In the genomic region with DNA sequence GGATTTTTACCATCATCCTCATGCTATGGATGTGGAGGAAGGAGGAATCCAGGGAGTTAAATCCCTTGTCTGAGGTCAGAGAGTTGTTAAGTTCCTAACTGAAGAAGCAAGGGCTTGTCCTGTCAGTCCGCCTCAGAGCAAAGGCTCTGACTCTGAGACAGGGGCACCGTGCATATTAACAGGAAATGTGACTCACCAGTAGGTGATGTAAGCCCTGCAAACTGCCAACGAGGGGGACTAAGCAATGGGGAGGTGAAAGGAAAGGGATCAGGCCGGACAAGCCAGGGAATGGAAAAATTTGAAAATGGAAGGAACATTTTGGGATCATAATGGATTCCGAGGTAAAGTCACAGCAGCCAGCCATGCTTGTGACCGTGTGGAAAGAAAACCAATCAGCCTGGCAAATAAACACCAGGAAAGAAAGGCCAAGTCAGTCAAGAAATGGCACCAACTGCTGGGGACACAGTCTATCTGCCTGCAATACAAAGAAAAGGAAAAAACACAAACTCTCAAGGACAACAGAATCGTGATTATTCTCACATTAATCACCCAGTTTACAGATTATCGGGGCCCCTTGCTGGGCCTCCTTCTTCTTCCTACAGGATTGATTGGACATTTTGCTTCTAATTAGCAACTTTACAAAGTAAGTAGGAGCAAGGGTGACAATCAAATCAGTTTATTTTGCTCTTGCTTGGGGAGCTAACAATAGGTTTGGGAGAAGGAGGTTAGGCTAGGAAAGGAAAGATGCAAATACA, we compare ENCODE assay signal across 8 mouse cellular contexts.
DNase-seq lines count a peak whose midpoint lies in the region; ATAC-seq and TF ChIP-seq lines count a peak whose summit lies in the region.

No protein-coding gene starts in this region.

- WGBS in liver, postnatal 0 days (ENCODE audit: insufficient replicate concordance), result 42% methylated on average over 8 of the region's 8 CpGs
- 36% methylated on average over 8 of the region's 8 CpGs for WGBS in heart, embryonic 12.5 days
- 50% methylated on average over 8 of the region's 8 CpGs for WGBS in midbrain, embryonic 14.5 days

- H3K27ac ChIP-seq in liver, postnatal 0 days (ENCODE audit: low read depth), result no peak overlapping the region
- peak overlapping the region; percentile 36 for H3K27ac ChIP-seq in heart, embryonic 12.5 days (ENCODE audit: poor library complexity, severe bottlenecking)
- H3K27ac ChIP-seq in midbrain, embryonic 14.5 days (replicated peaks; ENCODE audit: low read depth, low read length), result no peak overlapping the region

- H3K27me3 ChIP-seq in liver, postnatal 0 days (ENCODE audit: insufficient read depth, low read length), result no peaks in the 10 kb centered on the region
- no peaks in the 10 kb centered on the region for H3K27me3 ChIP-seq in heart, embryonic 12.5 days (replicated peaks)
- H3K27me3 ChIP-seq in midbrain, embryonic 14.5 days (ENCODE audit: control insufficient read depth, insufficient read depth, low read length), result no peaks in the 10 kb centered on the region

- no peak for TF ChIP-seq EP300 in liver, postnatal 0 days (IDR thresholded peaks at IDR 0.05; ENCODE audit: low read depth)

- H3K36me3 ChIP-seq in liver, postnatal 0 days (replicated peaks; ENCODE audit: insufficient read depth, low read length), result no peaks in the 10 kb centered on the region
- H3K36me3 ChIP-seq in heart, embryonic 12.5 days, result no peaks in the 10 kb centered on the region
- H3K36me3 ChIP-seq in midbrain, embryonic 14.5 days (ENCODE audit: control insufficient read depth, insufficient read depth, low read length), result no peaks in the 10 kb centered on the region

- no peak for TF ChIP-seq CTCF in liver, postnatal 0 days (IDR thresholded peaks at IDR 0.05; ENCODE audit: low read depth)

- H3K4me2 ChIP-seq in liver, postnatal 0 days (ENCODE audit: low read depth, low read length), result no peak overlapping the region
- no peak overlapping the region; the same call in 1 of the 2 replicates for H3K4me2 ChIP-seq in heart, embryonic 12.5 days
- no peak overlapping the region for H3K4me2 ChIP-seq in midbrain, embryonic 14.5 days (ENCODE audit: low read length)

- H3K9ac ChIP-seq in liver, postnatal 0 days (replicated peaks), result no peak overlapping the region
- no peak overlapping the region for H3K9ac ChIP-seq in heart, embryonic 12.5 days
- no peak overlapping the region for H3K9ac ChIP-seq in midbrain, embryonic 14.5 days (replicated peaks; ENCODE audit: low read length)

- no peaks in the 10 kb centered on the region for H3K4me1 ChIP-seq in liver, postnatal 0 days (ENCODE audit: insufficient read depth)
- H3K4me1 ChIP-seq in heart, embryonic 12.5 days (replicated peaks), result peaks cover 32% of the 10 kb centered on the region
- H3K4me1 ChIP-seq in midbrain, embryonic 14.5 days (ENCODE audit: control insufficient read depth, insufficient read depth, low read length), result no peaks in the 10 kb centered on the region; the same call in 1 of the 2 replicates

- 0 out of 2 replicates have a peak, but pooled peaks have one; percentile 41 for ATAC-seq in liver, postnatal 0 days
- ATAC-seq in heart, embryonic 12.5 days (ENCODE audit: insufficient number of reproducible peaks, low FRiP score), result peak; percentile 67; the same call in 1 of the 2 replicates
- ATAC-seq in CD4-positive, CD25-positive, alpha-beta regulatory T cell, adult 4 months, result no peak
- ATAC-seq in midbrain, embryonic 14.5 days (ENCODE audit: low FRiP score, low TSS enrichment), result no peak

- H3K9me3 ChIP-seq in liver, postnatal 0 days (ENCODE audit: low read length), result no peaks in the 10 kb centered on the region
- H3K9me3 ChIP-seq in heart, embryonic 12.5 days (replicated peaks), result no peaks in the 10 kb centered on the region
- H3K9me3 ChIP-seq in midbrain, embryonic 14.5 days (ENCODE audit: control insufficient read depth, low read length), result no peaks in the 10 kb centered on the region

- DNase-seq in liver, postnatal 0 days, result no peak
- DNase-seq in liver, result no peak
- DNase-seq in brain, adult 2 months (ENCODE audit: low read depth, low spot score), result peak; percentile 14
- peak; percentile 62 for DNase-seq in lung, postnatal 25 days (ENCODE audit: low spot score)
- no peak for DNase-seq in thymus, postnatal 14 days
- DNase-seq in midbrain, embryonic 14.5 days, result no peak

- no peak overlapping the region for H3K4me3 ChIP-seq in liver, postnatal 0 days (ENCODE audit: low read depth, low read length)
- H3K4me3 ChIP-seq in heart, embryonic 12.5 days, result no peak overlapping the region
- no peak overlapping the region for H3K4me3 ChIP-seq in midbrain, embryonic 14.5 days (replicated peaks; ENCODE audit: low read depth, low read length)

Comparison
In these comparisons a context has a peak if more than half of its experiments do, and no peak if none do; other contexts are left out.
1. ATAC-seq: peak in liver, postnatal 0 days (single experiment) and heart, embryonic 12.5 days (single experiment); none in CD4-positive, CD25-positive, alpha-beta regulatory T cell, adult 4 months (single experiment) and midbrain, embryonic 14.5 days (single experiment).
2. DNase-seq: peak in brain, adult 2 months (single experiment) and lung, postnatal 25 days (single experiment); none in liver, postnatal 0 days (single experiment), liver (single experiment), thymus, postnatal 14 days (single experiment) and midbrain, embryonic 14.5 days (single experiment).